Mouse (Mus musculus) forebrain, embryonic 10.5 days (tissue): ENCODE measurements around the gene Gm21671. TPM values are rescaled to one million over a fixed set of nuclear protein-coding genes. Genes with fewer than 3 reads are reported as not detected.
"Not testable (repeated sequence)": the region's sequence is repeated elsewhere in the genome, so short reads cannot be mapped to it uniquely, and the experiment has no call there.

Experiments
- DNase-seq: peaks from one replicate; pipeline ENCODE4 v3.0.0-alpha.2; 2017; ENCODE audit warnings: low spot score; ENCODE audit errors: extremely low spot score
- H3K27ac ChIP-seq: fragments of 300-500 bp; sonication (generic); 2 replicates; pipeline ENCODE4 v1.5.1; 2016; ENCODE audit warnings: mild to moderate bottlenecking
- H3K27me3 ChIP-seq: fragments of 300-500 bp; sonication (generic); 2 replicates; pipeline ENCODE4 v1.6.1; 2016; ENCODE audit warnings: mild to moderate bottlenecking; ENCODE audit not compliant: poor library complexity, severe bottlenecking
- H3K36me3 ChIP-seq: fragments of 300-500 bp; sonication (generic); replicated peaks from 2 replicates; pipeline ENCODE4 v1.6.1; 2016; ENCODE audit warnings: mild to moderate bottlenecking, moderate library complexity
- H3K4me1 ChIP-seq: fragments of 300-500 bp; sonication (generic); 2 replicates; pipeline ENCODE4 v1.6.1; 2016
- H3K4me3 ChIP-seq: fragments of 300-500 bp; sonication (generic); 2 replicates; pipeline ENCODE4 v1.5.1; 2016; ENCODE audit warnings: mild to moderate bottlenecking, moderate library complexity
- H3K9me3 ChIP-seq: fragments of 300-500 bp; sonication (generic); 2 replicates; pipeline ENCODE4 v1.6.1; 2016; ENCODE audit warnings: mild to moderate bottlenecking, moderate library complexity
- WGBS: fragments of 180-500 bp; shearing (Covaris S2); methylation state at CpG from one replicate; pipeline ENCODE4 v1.1.7; 2016; 5-methylcytosine and 5-hydroxymethylcytosine counted together
- polyA plus RNA-seq: library from polyadenylated mRNA; unstranded; fragments of >200 nt; fragmentation: Nextera tagmentation; extraction: Ambion mirVana; gene quantifications from 2 replicates; pipeline ENCODE4 v1.2.1, GENCODE M21; 2016

The Gm21671 gene
- polyA plus RNA-seq = not detected in 2 replicates

- H3K27me3 ChIP-seq, H3K4me1 ChIP-seq, H3K27ac ChIP-seq, H3K4me3 ChIP-seq, DNase-seq, H3K36me3 ChIP-seq, H3K9me3 ChIP-seq: not testable (repeated sequence)
- 82% methylated on average over 2 of the region's 2 CpGs for WGBS
Measured at GRCm38 (mm10) chr5:25954317-25954716, at the start of gene Gm21671. Gene Gm21671 (minus strand): TSS chr5:25954417.

GRCm38 (mm10) chr5:25988550-25988949 is 34.3 kb upstream of the Gm21671 start, which contains the start of gene Gm21698:
Gene Gm21698 (minus strand): TSS chr5:25988650.
- not testable (repeated sequence) for H3K4me3 ChIP-seq, H3K9me3 ChIP-seq, H3K27ac ChIP-seq, H3K27me3 ChIP-seq, DNase-seq, H3K4me1 ChIP-seq, H3K36me3 ChIP-seq
- no CpG with 5 or more reads among the region's 3 CpGs for WGBS

GRCm38 (mm10) chr5:25972563-25972962 is 18.3 kb upstream of the Gm21671 start, which contains the start of gene Gm21680:
Gene Gm21680 (minus strand): TSS chr5:25972663.
- WGBS = no CpG with 5 or more reads among the region's 2 CpGs
- not testable (repeated sequence) for H3K4me3 ChIP-seq, H3K27me3 ChIP-seq

GRCm38 (mm10) chr5:25957050-25957449 is 2.8 kb upstream of the Gm21671 start:
- H3K9me3 ChIP-seq, H3K27ac ChIP-seq, H3K4me1 ChIP-seq, DNase-seq, H3K36me3 ChIP-seq, H3K27me3 ChIP-seq: not testable (repeated sequence)
- H3K4me3 ChIP-seq = peak overlapping the region; percentile 33; the same call in 1 of the 2 replicates
- WGBS = 64% methylated on average over 17 of the region's 17 CpGs

More at GRCm38 (mm10) chr5:25972563-25972962, 18.3 kb upstream of the Gm21671 start, which contains the start of gene Gm21680:
- H3K9me3 ChIP-seq, H3K36me3 ChIP-seq, DNase-seq, H3K27ac ChIP-seq, H3K4me1 ChIP-seq: not testable (repeated sequence)

- 39% methylated on average over 32 of the region's 32 CpGs for whole genome bisulfite sequencing
- not testable (repeated sequence) for H3K4me1 ChIP-seq, H3K36me3 ChIP-seq, H3K9me3 ChIP-seq, H3K27ac ChIP-seq, H3K27me3 ChIP-seq
- peak; percentile 15 for DNase-seq
- peak overlapping the region; percentile 33; the same call in 1 of the 2 replicates for H3K4me3 ChIP-seq
Measured at GRCm38 (mm10) chr5:25956611-25957010, 2.4 kb upstream of the Gm21671 start.

GRCm38 (mm10) chr5:25945391-25945790 is 8.8 kb downstream of the Gm21671 start:
- H3K9me3 ChIP-seq, H3K36me3 ChIP-seq, H3K27me3 ChIP-seq, H3K4me3 ChIP-seq, H3K4me1 ChIP-seq, H3K27ac ChIP-seq, DNase-seq: not testable (repeated sequence)
- 87% methylated on average over 2 of the region's 2 CpGs for WGBS

GRCm38 (mm10) chr5:25942281-25942680 is 11.9 kb downstream of the Gm21671 start, which contains the start of gene Gm21663:
Gene Gm21663 (minus strand): TSS chr5:25942381.
- H3K27me3 ChIP-seq, H3K4me3 ChIP-seq, H3K36me3 ChIP-seq, H3K27ac ChIP-seq, DNase-seq, H3K9me3 ChIP-seq, H3K4me1 ChIP-seq: not testable (repeated sequence)
- 61% methylated on average over 2 of the region's 2 CpGs for WGBS

Other genes with a start within 250 kb of the Gm21671 start
- 20.7 and 22.7 TPM in 2 replicates for gene Xrcc2, start 248.6 kb downstream of the Gm21671 start, polyA plus RNA-seq
- 11.0 and 11.7 TPM in 2 replicates for gene Actr3b, start 194.4 kb downstream of the Gm21671 start, polyA plus RNA-seq
- not detected in 2 replicates for gene Gm21663, start 12.0 kb downstream of the Gm21671 start, polyA plus RNA-seq
- gene Gm21680, start 18.2 kb upstream of the Gm21671 start, polyA plus RNA-seq = 0.07 TPM in 1 of 2 replicates, not detected in the other
- gene Gm21698, start 34.2 kb upstream of the Gm21671 start, polyA plus RNA-seq = 0.14 TPM in 1 of 2 replicates, not detected in the other
- gene Gm1979, start 50.4 kb upstream of the Gm21671 start, polyA plus RNA-seq = not detected in 2 replicates
- gene Gm5862, start 68.5 kb upstream of the Gm21671 start, polyA plus RNA-seq = not detected in 2 replicates
- gene Speer4a, start 85.1 kb upstream of the Gm21671 start, polyA plus RNA-seq = 0.06 TPM in 1 of 2 replicates, not detected in the other
- not detected in 2 replicates for gene Gm7347, start 104.2 kb upstream of the Gm21671 start, polyA plus RNA-seq
- gene Gm10471, start 134.9 kb upstream of the Gm21671 start, polyA plus RNA-seq = not detected in 2 replicates
- gene 5031410I06Rik, start 150.9 kb upstream of the Gm21671 start, polyA plus RNA-seq = 0.05 TPM in 1 of 2 replicates, not detected in the other
- gene Gm10220, start 167.0 kb upstream of the Gm21671 start, polyA plus RNA-seq = not detected in 2 replicates